Mouse (Mus musculus): ENCODE results near the gene H2-M1. TPM values are rescaled to one million over a fixed set of nuclear protein-coding genes. Genes with fewer than 3 reads are reported as not detected.

H2-M1 gene
- not detected for total RNA-seq (2022)

DNA sequence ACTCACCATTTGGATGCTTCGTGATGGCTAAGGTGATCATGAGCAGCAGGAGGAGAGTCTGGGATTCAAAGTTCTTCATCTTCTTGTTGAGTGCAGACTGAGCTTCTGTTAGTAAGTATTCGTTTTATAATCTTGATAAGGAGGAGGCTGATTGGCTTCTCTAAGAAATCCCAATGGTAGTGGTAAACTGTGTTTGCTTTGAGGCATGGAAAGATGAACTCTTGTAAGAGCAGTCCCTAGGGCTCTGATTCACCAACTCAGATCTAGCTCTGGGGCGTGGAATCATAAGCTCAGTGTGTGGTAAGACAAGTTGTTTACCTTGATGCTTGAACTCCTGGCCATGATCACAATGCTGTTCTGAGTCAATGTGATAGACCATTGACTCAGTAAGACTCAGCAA is at the start of gene H2-M1:
H2-M1 (minus strand) TSS at position 101 of the 400 bp plus-strand sequence.
- no peak for DNase-seq (ENCODE audit: low spot score)

DNA sequence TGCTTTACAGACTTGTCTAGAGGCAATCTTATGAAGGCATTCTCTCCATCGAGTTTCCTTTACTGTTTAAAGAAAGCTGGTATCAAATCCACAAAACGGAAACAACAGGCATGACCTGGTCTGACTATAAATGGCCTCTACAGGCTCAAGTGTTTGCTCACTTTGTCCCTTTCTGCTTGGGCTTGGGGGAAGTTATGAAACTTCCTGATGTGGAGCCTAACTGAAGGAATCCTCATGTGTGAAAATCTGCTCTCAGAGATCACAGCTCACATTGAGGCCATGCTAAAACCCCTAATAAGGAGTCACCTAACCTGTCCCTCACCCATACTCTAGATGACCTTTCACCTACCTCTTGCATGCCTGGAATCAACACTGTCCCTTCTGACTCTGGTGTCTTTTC is 25.7 kb upstream of the H2-M1 start:
- DNase-seq (ENCODE audit: low spot score), result no peak

GRCm38 (mm10) chr17:36642566-36642965 is 29.5 kb downstream of the H2-M1 start, which contains the start of gene H2-M9:
TSS of gene H2-M9 (minus strand) at chr17:36642666.
- DNase-seq (ENCODE audit: low spot score), result no peak

Other genes starting within 250 kb of the H2-M1 start
- not detected for gene H2-M10.4, start 209.9 kb downstream of the H2-M1 start, total RNA-seq (2022)
- not detected for gene H2-M11, start 125.1 kb downstream of the H2-M1 start, total RNA-seq (2022)
- gene H2-M9, start 29.6 kb downstream of the H2-M1 start, total RNA-seq (2022), result not detected
- not detected for gene H2-M10.5, start 100.7 kb upstream of the H2-M1 start, total RNA-seq (2022)
- gene H2-M10.6, start 140.0 kb upstream of the H2-M1 start, total RNA-seq (2022), result not detected
- gene Trim26, start 164.9 kb upstream of the H2-M1 start, total RNA-seq (2022), result 10 to 100 TPM; 19.6 to 20.5 (median 19.9) TPM
- not detected for gene Trim15, start 195.0 kb upstream of the H2-M1 start, total RNA-seq (2022)
- gene Trim10, start 197.4 kb upstream of the H2-M1 start, total RNA-seq (2022), result under 1 TPM in 2 of 4 experiments, not detected in 2; 0.16 to 0.83 TPM
- under 1 TPM in 1 of 4 experiments, not detected in 3; 0.23 TPM for gene Trim40, start 217.9 kb upstream of the H2-M1 start, total RNA-seq (2022)
- gene Trim31, start 225.9 kb upstream of the H2-M1 start, total RNA-seq (2022), result not detected

Measured in heart, adult 8-10 months (tissue).